Mouse (Mus musculus): ENCODE results near the gene Prr14l. TPM values are rescaled to one million over a fixed set of nuclear protein-coding genes. Genes with fewer than 3 reads are reported as not detected.
"Not testable (repeated sequence)": the region's sequence is repeated elsewhere in the genome, so short reads cannot be mapped to it uniquely, and the experiment has no call there.

The Prr14l gene
- polyA plus RNA-seq, 1 experiment from 2014 or later: 8.7 TPM

- not testable (repeated sequence) for H3K4me3 ChIP-seq (ENCODE audit: low read depth, low read length); H3K9me3 ChIP-seq (replicated peaks; ENCODE audit: control insufficient read depth, low read length, poor library complexity, severe bottlenecking); H3K4me1 ChIP-seq (ENCODE audit: control insufficient read depth, insufficient read depth, low read length); H3K27me3 ChIP-seq (ENCODE audit: control insufficient read depth, insufficient read depth, low read depth, low read length); H3K9ac ChIP-seq (ENCODE audit: low read depth, low read length); ATAC-seq; H3K4me2 ChIP-seq (ENCODE audit: low read length); H3K27ac ChIP-seq (ENCODE audit: low read length)
- peaks cover 23% of the 10 kb centered on the region for H3K36me3 ChIP-seq (ENCODE audit: control insufficient read depth, insufficient read depth, low read length)
- WGBS: 94% methylated on average over 1 of the region's 1 CpGs
Measured at GRCm38 (mm10) chr5:32828766-32829165, 25.3 kb downstream of the Prr14l start.

- Histone ChIP-seq H3K9ac (ENCODE audit: low read depth, low read length) (no peak within 1 kb of the TSS), H3K4me1 (ENCODE audit: control insufficient read depth, insufficient read depth, low read length) (no peaks in the 10 kb centered on the region), H3K36me3 (ENCODE audit: control insufficient read depth, insufficient read depth, low read length) (peaks cover 20% of the 10 kb centered on the region), H3K4me3 (ENCODE audit: low read depth, low read length) (no peak within 1 kb of the TSS), H3K27me3 (ENCODE audit: control insufficient read depth, insufficient read depth, low read depth, low read length) (no peaks in the 10 kb centered on the region), H3K4me2 (ENCODE audit: low read length) (no peak within 1 kb of the TSS), H3K27ac (ENCODE audit: low read length) (no peak within 1 kb of the TSS), H3K9me3 (replicated peaks; ENCODE audit: control insufficient read depth, low read length, poor library complexity, severe bottlenecking) (no peaks in the 10 kb centered on the region)
- ATAC-seq: no peak
- WGBS: 90% methylated on average over 7 of the region's 7 CpGs
Measured at GRCm38 (mm10) chr5:32827009-32827408, 27.0 kb downstream of the Prr14l start, which contains the start of gene Gm20671. Gene Gm20671, minus strand, starts transcription at chr5:32827109.

GRCm38 (mm10) chr5:32820471-32820870 is 33.6 kb downstream of the Prr14l start:
- no peak for ATAC-seq
- no peak overlapping the region for H3K27ac ChIP-seq (ENCODE audit: low read length)
- WGBS: 95% methylated on average over 8 of the region's 8 CpGs

GRCm38 (mm10) chr5:32815396-32815795 is 38.7 kb downstream of the Prr14l start:
- 96% methylated on average over 4 of the region's 4 CpGs for WGBS
- Histone ChIP-seq H3K9ac (ENCODE audit: low read depth, low read length) (no peak overlapping the region), H3K27ac (ENCODE audit: low read length) (no peak overlapping the region), H3K36me3 (ENCODE audit: control insufficient read depth, insufficient read depth, low read length) (peaks cover 8% of the 10 kb centered on the region; the same call in 1 of the 2 replicates), H3K4me2 (ENCODE audit: low read length) (no peak overlapping the region), H3K9me3 (replicated peaks; ENCODE audit: control insufficient read depth, low read length, poor library complexity, severe bottlenecking) (no peaks in the 10 kb centered on the region), H3K27me3 (ENCODE audit: control insufficient read depth, insufficient read depth, low read depth, low read length) (no peaks in the 10 kb centered on the region), H3K4me1 (ENCODE audit: control insufficient read depth, insufficient read depth, low read length) (no peaks in the 10 kb centered on the region), H3K4me3 (ENCODE audit: low read depth, low read length) (no peak overlapping the region)
- no peak for ATAC-seq

More at GRCm38 (mm10) chr5:32820471-32820870, 33.6 kb downstream of the Prr14l start:
- Histone ChIP-seq H3K4me2 (ENCODE audit: low read length) (no peak overlapping the region), H3K4me3 (ENCODE audit: low read depth, low read length) (no peak overlapping the region), H3K9me3 (replicated peaks; ENCODE audit: control insufficient read depth, low read length, poor library complexity, severe bottlenecking) (no peaks in the 10 kb centered on the region), H3K4me1 (ENCODE audit: control insufficient read depth, insufficient read depth, low read length) (no peaks in the 10 kb centered on the region), H3K36me3 (ENCODE audit: control insufficient read depth, insufficient read depth, low read length) (peaks cover 11% of the 10 kb centered on the region; the same call in 1 of the 2 replicates), H3K9ac (ENCODE audit: low read depth, low read length) (no peak overlapping the region), H3K27me3 (ENCODE audit: control insufficient read depth, insufficient read depth, low read depth, low read length) (no peaks in the 10 kb centered on the region)

- H3K4me2 ChIP-seq (ENCODE audit: low read length); H3K27me3 ChIP-seq (ENCODE audit: control insufficient read depth, insufficient read depth, low read depth, low read length); H3K36me3 ChIP-seq (ENCODE audit: control insufficient read depth, insufficient read depth, low read length); ATAC-seq; H3K9me3 ChIP-seq (replicated peaks; ENCODE audit: control insufficient read depth, low read length, poor library complexity, severe bottlenecking); H3K9ac ChIP-seq (ENCODE audit: low read depth, low read length); H3K4me3 ChIP-seq (ENCODE audit: low read depth, low read length); H3K27ac ChIP-seq (ENCODE audit: low read length): not testable (repeated sequence)
- H3K4me1 ChIP-seq (ENCODE audit: control insufficient read depth, insufficient read depth, low read length): peaks cover 17% of the 10 kb centered on the region
- 69% methylated on average over 1 of the region's 1 CpGs for WGBS
Measured at GRCm38 (mm10) chr5:32786454-32786853, 67.6 kb downstream of the Prr14l start.

- Histone ChIP-seq H3K4me1 (ENCODE audit: control insufficient read depth, insufficient read depth, low read length) (peaks cover 17% of the 10 kb centered on the region), H3K4me3 (ENCODE audit: low read depth, low read length) (peak within 1 kb of the TSS; percentile 86), H3K4me2 (ENCODE audit: low read length) (peak within 1 kb of the TSS; percentile 88), H3K27ac (ENCODE audit: low read length) (peak within 1 kb of the TSS; percentile 90), H3K27me3 (ENCODE audit: control insufficient read depth, insufficient read depth, low read depth, low read length) (no peaks in the 10 kb centered on the region), H3K9ac (ENCODE audit: low read depth, low read length) (peak within 1 kb of the TSS; percentile 76), H3K9me3 (replicated peaks; ENCODE audit: control insufficient read depth, low read length, poor library complexity, severe bottlenecking) (no peaks in the 10 kb centered on the region), H3K36me3 (ENCODE audit: control insufficient read depth, insufficient read depth, low read length) (no peaks in the 10 kb centered on the region; the same call in 1 of the 2 replicates)
- under 1% methylated on average over 51 of the region's 52 CpGs for WGBS
- peak; percentile 99 for ATAC-seq
Measured at GRCm38 (mm10) chr5:32785313-32785915, 68.6 kb downstream of the Prr14l start, which contains the start of gene Pisd. Gene Pisd, minus strand, starts transcription at chr5:32785646.

GRCm38 (mm10) chr5:32784726-32785125 is 69.3 kb downstream of the Prr14l start:
- Histone ChIP-seq H3K9ac (ENCODE audit: low read depth, low read length) (peak overlapping the region; percentile 76), H3K27ac (ENCODE audit: low read length) (peak overlapping the region; percentile 90), H3K4me3 (ENCODE audit: low read depth, low read length) (peak overlapping the region; percentile 86), H3K4me1 (ENCODE audit: control insufficient read depth, insufficient read depth, low read length) (peaks cover 17% of the 10 kb centered on the region), H3K4me2 (ENCODE audit: low read length) (peak overlapping the region; percentile 88), H3K27me3 (ENCODE audit: control insufficient read depth, insufficient read depth, low read depth, low read length) (no peaks in the 10 kb centered on the region), H3K36me3 (ENCODE audit: control insufficient read depth, insufficient read depth, low read length) (no peaks in the 10 kb centered on the region; the same call in 1 of the 2 replicates), H3K9me3 (replicated peaks; ENCODE audit: control insufficient read depth, low read length, poor library complexity, severe bottlenecking) (no peaks in the 10 kb centered on the region)
- no peak for ATAC-seq
- 26% methylated on average over 5 of the region's 5 CpGs for WGBS

GRCm38 (mm10) chr5:32781596-32781995 is 72.5 kb downstream of the Prr14l start:
- no peak overlapping the region for H3K27ac ChIP-seq (ENCODE audit: low read length)
- H3K4me1 ChIP-seq (ENCODE audit: control insufficient read depth, insufficient read depth, low read length): peaks cover 17% of the 10 kb centered on the region
- H3K4me2 ChIP-seq (ENCODE audit: low read length): no peak overlapping the region
- 96% methylated on average over 5 of the region's 5 CpGs for WGBS
- H3K9me3 ChIP-seq (replicated peaks; ENCODE audit: control insufficient read depth, low read length, poor library complexity, severe bottlenecking): no peaks in the 10 kb centered on the region
- no peaks in the 10 kb centered on the region for H3K36me3 ChIP-seq (ENCODE audit: control insufficient read depth, insufficient read depth, low read length)
- ATAC-seq: no peak
- H3K9ac ChIP-seq (ENCODE audit: low read depth, low read length): no peak overlapping the region
- no peak overlapping the region for H3K4me3 ChIP-seq (ENCODE audit: low read depth, low read length)
- no peaks in the 10 kb centered on the region for H3K27me3 ChIP-seq (ENCODE audit: control insufficient read depth, insufficient read depth, low read depth, low read length)

- Histone ChIP-seq H3K27ac (ENCODE audit: low read length) (no peak overlapping the region), H3K4me3 (ENCODE audit: low read depth, low read length) (no peak overlapping the region), H3K9ac (ENCODE audit: low read depth, low read length) (no peak overlapping the region), H3K36me3 (ENCODE audit: control insufficient read depth, insufficient read depth, low read length) (peaks cover 8% of the 10 kb centered on the region), H3K27me3 (ENCODE audit: control insufficient read depth, insufficient read depth, low read depth, low read length) (no peaks in the 10 kb centered on the region), H3K4me2 (ENCODE audit: low read length) (no peak overlapping the region), H3K4me1 (ENCODE audit: control insufficient read depth, insufficient read depth, low read length) (no peaks in the 10 kb centered on the region), H3K9me3 (replicated peaks; ENCODE audit: control insufficient read depth, low read length, poor library complexity, severe bottlenecking) (no peaks in the 10 kb centered on the region)
- WGBS: 96% methylated on average over 3 of the region's 3 CpGs
- no peak for ATAC-seq
Measured at GRCm38 (mm10) chr5:32778168-32778567, 75.9 kb downstream of the Prr14l start.
